Mouse (Mus musculus): ENCODE results near the gene Pabpc1l. TPM values are rescaled to one million over a fixed set of nuclear protein-coding genes. Genes with fewer than 3 reads are reported as not detected.

Gene Pabpc1l
- 0.78 and 1.2 TPM in 2 replicates for polyA plus RNA-seq (2014; fragmentation: Nextera tagmentation; extraction: Ambion mirVana)

DNA sequence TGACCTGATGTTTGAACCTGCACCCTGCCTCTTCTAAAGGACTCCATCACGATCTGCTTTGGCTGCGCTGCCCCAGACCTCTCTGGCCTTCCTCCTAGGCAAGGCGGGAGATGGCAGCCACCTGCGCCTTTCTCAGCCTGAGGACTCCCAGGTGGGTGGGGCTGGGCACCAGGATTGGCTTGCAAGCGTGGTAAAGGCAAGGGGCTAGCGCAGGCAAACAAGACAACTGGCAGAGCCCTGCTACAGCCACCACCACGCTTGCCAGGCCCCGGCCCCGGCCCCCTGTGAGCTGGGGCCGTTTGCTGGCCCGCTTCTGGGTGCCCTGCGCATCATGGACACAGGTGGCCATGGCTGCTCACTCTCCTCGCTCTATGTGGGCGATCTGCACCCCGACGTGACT is at the start of gene Pabpc1l:
Gene Pabpc1l (plus strand): TSS at position 301 of the 400 bp plus-strand sequence.
- DNase-seq (ENCODE audit: low spot score) (no peak), ATAC-seq (replicated peaks; ENCODE audit: low FRiP score) (no peak)
- Histone ChIP-seq H3K36me3 (ENCODE audit: control insufficient read depth, insufficient read depth, low read length) (no peaks in the 10 kb centered on the region), H3K4me3 (ENCODE audit: low read depth, low read length) (no peak within 1 kb of the TSS), H3K9ac (ENCODE audit: low read depth, low read length) (no peak within 1 kb of the TSS), H3K4me2 (no peak within 1 kb of the TSS), H3K9me3 (ENCODE audit: control insufficient read depth, low read length) (no peaks in the 10 kb centered on the region), H3K27ac (ENCODE audit: low read depth, low read length) (no peak within 1 kb of the TSS), H3K4me1 (replicated peaks; ENCODE audit: control insufficient read depth, insufficient read depth, low read length) (no peaks in the 10 kb centered on the region), H3K27me3 (replicated peaks; ENCODE audit: control insufficient read depth, insufficient read depth, low read length) (no peaks in the 10 kb centered on the region)
- WGBS, result 85% methylated on average over 16 of the region's 16 CpGs

DNA sequence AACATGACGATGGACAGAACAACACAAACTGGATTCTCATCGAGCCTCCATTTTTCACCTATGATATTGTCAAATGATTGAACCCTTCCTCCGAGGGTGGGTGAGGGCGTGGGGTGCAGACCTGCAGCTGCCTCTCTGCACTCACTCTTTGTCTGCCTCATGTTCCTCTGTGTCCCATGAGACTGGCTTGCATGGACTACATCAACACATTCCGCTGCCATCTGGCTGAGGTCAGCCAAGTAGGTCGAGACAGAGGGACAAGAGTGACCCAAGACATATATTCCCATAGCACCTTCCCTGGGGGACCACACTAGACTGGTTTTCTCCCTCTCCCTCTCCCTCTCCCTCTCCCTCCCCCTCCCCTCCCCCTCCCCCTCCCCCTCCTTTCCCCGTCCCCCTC is 48.8 kb upstream of the Pabpc1l start:
- no peak overlapping the region for H3K4me3 ChIP-seq (ENCODE audit: low read depth, low read length)
- no peak for ATAC-seq (replicated peaks; ENCODE audit: low FRiP score)
- no peak overlapping the region for H3K9ac ChIP-seq (ENCODE audit: low read depth, low read length)
- no peaks in the 10 kb centered on the region; the same call in 1 of the 2 replicates for H3K9me3 ChIP-seq (ENCODE audit: control insufficient read depth, low read length)
- H3K4me2 ChIP-seq, result no peak overlapping the region
- no peak overlapping the region for H3K27ac ChIP-seq (ENCODE audit: low read depth, low read length)
- no peaks in the 10 kb centered on the region for H3K36me3 ChIP-seq (ENCODE audit: control insufficient read depth, insufficient read depth, low read length)
- 84% methylated on average over 6 of the region's 7 CpGs for WGBS
- H3K4me1 ChIP-seq (replicated peaks; ENCODE audit: control insufficient read depth, insufficient read depth, low read length), result no peaks in the 10 kb centered on the region
- DNase-seq (ENCODE audit: low spot score), result no peak
- no peaks in the 10 kb centered on the region for H3K27me3 ChIP-seq (replicated peaks; ENCODE audit: control insufficient read depth, insufficient read depth, low read length)

DNA sequence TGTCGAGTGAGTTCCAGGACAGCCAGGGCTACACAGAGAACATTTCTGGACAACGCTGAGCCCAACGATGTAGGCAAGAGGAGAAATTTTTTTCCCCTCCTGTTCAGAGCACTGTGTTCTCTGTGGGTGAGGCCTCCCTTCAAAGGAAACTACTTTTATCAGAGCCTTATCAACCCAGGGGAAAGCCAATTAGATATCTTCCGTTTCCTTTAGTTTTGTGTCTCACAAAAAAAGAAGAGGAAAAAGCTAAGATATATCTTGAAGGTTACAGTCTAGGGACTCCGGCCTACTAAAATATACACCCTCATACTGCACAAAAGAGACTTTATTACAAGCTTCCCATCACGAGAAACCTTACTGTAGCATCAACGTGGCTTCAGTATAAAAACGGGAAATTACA is 38.0 kb upstream of the Pabpc1l start:
- Histone ChIP-seq H3K27me3 (replicated peaks; ENCODE audit: control insufficient read depth, insufficient read depth, low read length) (no peaks in the 10 kb centered on the region), H3K4me2 (no peak overlapping the region), H3K4me3 (ENCODE audit: low read depth, low read length) (no peak overlapping the region), H3K27ac (ENCODE audit: low read depth, low read length) (no peak overlapping the region), H3K9ac (ENCODE audit: low read depth, low read length) (no peak overlapping the region), H3K9me3 (ENCODE audit: control insufficient read depth, low read length) (no peaks in the 10 kb centered on the region), H3K4me1 (replicated peaks; ENCODE audit: control insufficient read depth, insufficient read depth, low read length) (no peaks in the 10 kb centered on the region), H3K36me3 (ENCODE audit: control insufficient read depth, insufficient read depth, low read length) (no peaks in the 10 kb centered on the region)
- ATAC-seq (replicated peaks; ENCODE audit: low FRiP score) (no peak), DNase-seq (ENCODE audit: low spot score) (no peak)
- 60% methylated on average over 8 of the region's 8 CpGs for WGBS

DNA sequence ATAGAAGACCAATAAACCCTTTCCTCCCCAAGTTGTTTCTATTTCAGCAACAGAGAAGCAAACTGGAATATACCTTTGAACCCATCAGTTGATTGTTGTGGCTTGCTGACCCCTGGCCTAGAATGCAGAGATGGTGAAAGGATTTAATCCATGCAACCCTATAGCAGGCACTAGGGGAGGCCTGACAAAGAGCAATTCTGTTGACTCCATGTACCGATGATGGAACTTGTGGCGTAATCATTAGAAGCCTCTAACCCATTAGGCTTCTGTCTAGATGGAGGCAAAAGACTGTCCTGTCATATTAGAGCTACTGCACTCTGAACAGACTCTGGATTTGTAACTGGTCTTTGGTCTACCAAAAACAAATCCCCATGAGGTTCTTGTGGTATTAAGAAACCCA is 32.4 kb upstream of the Pabpc1l start:
- no peak for DNase-seq (ENCODE audit: low spot score)
- Histone ChIP-seq H3K4me3 (ENCODE audit: low read depth, low read length) (no peak overlapping the region), H3K4me1 (replicated peaks; ENCODE audit: control insufficient read depth, insufficient read depth, low read length) (peaks cover 18% of the 10 kb centered on the region), H3K9me3 (ENCODE audit: control insufficient read depth, low read length) (no peaks in the 10 kb centered on the region), H3K4me2 (no peak overlapping the region), H3K27ac (ENCODE audit: low read depth, low read length) (no peak overlapping the region), H3K9ac (ENCODE audit: low read depth, low read length) (no peak overlapping the region), H3K27me3 (replicated peaks; ENCODE audit: control insufficient read depth, insufficient read depth, low read length) (no peaks in the 10 kb centered on the region), H3K36me3 (ENCODE audit: control insufficient read depth, insufficient read depth, low read length) (no peaks in the 10 kb centered on the region)
- 91% methylated on average over 2 of the region's 2 CpGs for WGBS
- ATAC-seq (replicated peaks; ENCODE audit: low FRiP score), result no peak

DNA sequence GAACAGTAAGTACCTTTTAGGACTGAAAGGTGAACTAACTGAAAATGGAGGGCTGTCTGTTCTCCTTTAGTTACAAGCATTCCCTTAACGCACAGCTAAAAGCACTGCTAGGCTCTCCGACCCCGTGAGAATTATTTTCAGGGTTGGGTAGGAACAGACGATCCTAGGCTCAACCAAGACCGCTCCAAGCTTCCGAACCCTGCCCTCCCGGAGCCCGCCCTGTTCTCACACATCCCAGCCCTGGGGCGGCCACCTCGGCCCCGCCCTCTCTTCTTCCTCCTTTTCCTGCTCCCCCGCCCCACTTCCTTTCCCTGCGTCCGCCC is 30.6 kb upstream of the Pabpc1l start, which contains the start of gene Ywhab:
Gene Ywhab (plus strand): TSS at position 307 of the 323 bp plus-strand sequence.
- DNase-seq (ENCODE audit: low spot score) (no peak), ATAC-seq (replicated peaks; ENCODE audit: low FRiP score) (no peak)
- Histone ChIP-seq H3K4me1 (replicated peaks; ENCODE audit: control insufficient read depth, insufficient read depth, low read length) (peaks cover 20% of the 10 kb centered on the region), H3K36me3 (ENCODE audit: control insufficient read depth, insufficient read depth, low read length) (no peaks in the 10 kb centered on the region), H3K27me3 (replicated peaks; ENCODE audit: control insufficient read depth, insufficient read depth, low read length) (no peaks in the 10 kb centered on the region), H3K9ac (ENCODE audit: low read depth, low read length) (peak within 1 kb of the TSS; percentile 95), H3K27ac (ENCODE audit: low read depth, low read length) (peak within 1 kb of the TSS; percentile 97), H3K4me2 (peak within 1 kb of the TSS; percentile 64), H3K4me3 (ENCODE audit: low read depth, low read length) (peak within 1 kb of the TSS; percentile 95), H3K9me3 (ENCODE audit: control insufficient read depth, low read length) (no peaks in the 10 kb centered on the region)
- WGBS, result under 1% methylated on average over 11 of the region's 14 CpGs

DNA sequence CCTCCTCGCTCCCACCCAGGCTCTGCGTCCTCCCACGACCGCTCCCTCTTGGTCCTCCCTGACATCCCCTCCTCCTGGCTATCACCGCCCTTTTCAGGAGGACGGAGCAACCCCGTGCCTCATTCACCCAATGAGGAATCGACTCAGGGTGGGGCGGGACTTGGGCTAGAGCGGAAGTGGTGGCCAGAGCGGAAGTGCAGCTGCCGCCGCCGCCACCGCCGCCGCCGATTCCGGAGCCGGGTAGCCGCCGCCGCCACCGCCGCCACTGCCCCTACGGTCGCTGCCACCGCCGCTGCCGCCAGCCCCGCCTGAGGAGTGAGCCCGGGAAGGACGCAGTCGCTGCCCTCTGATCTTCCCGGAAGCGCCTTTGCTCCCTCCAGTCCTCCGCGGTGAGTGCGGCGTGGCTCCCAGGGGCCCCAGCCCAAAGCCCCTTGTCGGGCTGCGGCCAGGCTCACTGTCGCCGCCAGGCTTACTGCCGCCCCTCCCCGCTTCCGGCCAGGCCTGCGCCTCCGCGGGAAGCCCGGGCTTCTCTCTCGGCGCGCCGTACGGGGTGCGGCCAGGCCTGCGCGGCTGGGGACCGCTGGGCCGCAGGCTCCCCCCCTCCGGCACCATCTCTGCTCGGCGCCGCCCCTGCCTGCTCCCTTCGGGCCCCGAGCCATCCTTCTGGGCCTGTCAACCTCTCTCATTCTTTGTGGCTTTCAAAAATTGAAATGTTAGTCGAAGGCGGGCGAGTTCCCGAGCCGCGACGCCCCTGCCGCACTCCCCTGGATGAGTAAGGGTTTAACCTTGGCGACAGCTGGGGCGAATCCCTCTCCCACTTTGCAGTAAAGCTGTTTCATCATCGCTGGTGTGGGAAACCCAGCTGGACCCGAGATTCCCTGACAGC is 30.0 kb upstream of the Pabpc1l start:
- peak; percentile 100 for ATAC-seq (replicated peaks; ENCODE audit: low FRiP score)
- Histone ChIP-seq H3K36me3 (ENCODE audit: control insufficient read depth, insufficient read depth, low read length) (no peaks in the 10 kb centered on the region), H3K4me2 (peak overlapping the region; percentile 64), H3K27me3 (replicated peaks; ENCODE audit: control insufficient read depth, insufficient read depth, low read length) (no peaks in the 10 kb centered on the region), H3K4me3 (ENCODE audit: low read depth, low read length) (peak overlapping the region; percentile 95), H3K9ac (ENCODE audit: low read depth, low read length) (peak overlapping the region; percentile 95), H3K27ac (ENCODE audit: low read depth, low read length) (peak overlapping the region; percentile 97), H3K4me1 (replicated peaks; ENCODE audit: control insufficient read depth, insufficient read depth, low read length) (peaks cover 20% of the 10 kb centered on the region), H3K9me3 (ENCODE audit: control insufficient read depth, low read length) (no peaks in the 10 kb centered on the region)
- DNase-seq (ENCODE audit: low spot score), result peak; percentile 91
- WGBS, result under 1% methylated on average over 65 of the region's 79 CpGs

DNA sequence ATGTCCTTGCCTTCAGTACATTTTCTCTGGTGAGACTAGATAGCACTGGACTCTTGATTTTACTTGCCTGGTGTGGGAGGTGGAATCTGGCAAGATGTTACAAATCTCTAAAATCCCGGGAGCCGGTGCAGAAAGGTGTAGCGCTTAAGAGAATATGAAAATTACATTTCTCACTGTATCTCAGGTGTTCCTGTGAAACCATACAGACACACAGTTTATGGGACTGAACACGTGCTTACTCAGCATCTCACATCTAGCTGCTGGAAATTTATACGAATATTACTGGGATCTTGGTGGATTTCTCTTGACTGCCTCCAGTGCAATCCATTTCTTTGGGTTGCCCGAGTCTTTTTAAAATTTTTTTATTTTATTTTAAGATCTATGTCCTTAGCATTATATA is 29.0 kb upstream of the Pabpc1l start:
- Histone ChIP-seq H3K4me3 (ENCODE audit: low read depth, low read length) (peak overlapping the region; percentile 95), H3K4me2 (peak overlapping the region; percentile 64), H3K4me1 (replicated peaks; ENCODE audit: control insufficient read depth, insufficient read depth, low read length) (peaks cover 20% of the 10 kb centered on the region), H3K27me3 (replicated peaks; ENCODE audit: control insufficient read depth, insufficient read depth, low read length) (no peaks in the 10 kb centered on the region), H3K9ac (ENCODE audit: low read depth, low read length) (peak overlapping the region; percentile 95), H3K36me3 (ENCODE audit: control insufficient read depth, insufficient read depth, low read length) (no peaks in the 10 kb centered on the region), H3K27ac (ENCODE audit: low read depth, low read length) (no peak overlapping the region), H3K9me3 (ENCODE audit: control insufficient read depth, low read length) (no peaks in the 10 kb centered on the region)
- 74% methylated on average over 6 of the region's 6 CpGs for WGBS
- DNase-seq (ENCODE audit: low spot score) (no peak), ATAC-seq (replicated peaks; ENCODE audit: low FRiP score) (no peak)

DNA sequence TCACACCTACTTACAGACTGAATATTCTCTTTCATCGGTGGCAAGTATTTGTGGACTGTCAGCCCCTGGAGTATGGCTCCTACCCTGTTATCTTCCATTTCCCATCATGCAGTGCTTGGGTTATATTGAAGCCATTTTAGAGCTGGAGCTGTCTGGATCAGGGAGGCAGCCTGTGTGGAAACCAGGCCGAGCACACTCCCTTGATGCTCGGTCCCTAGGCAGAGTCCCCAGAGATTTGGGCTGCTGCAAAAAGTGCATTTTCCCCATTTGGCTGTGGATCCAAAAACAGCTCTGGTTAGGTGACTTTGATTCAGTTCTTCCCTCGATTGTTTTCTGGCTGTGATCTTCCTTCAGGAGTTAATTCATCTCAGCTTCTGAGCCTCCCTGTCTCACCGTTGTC is 28.4 kb upstream of the Pabpc1l start:
- H3K27me3 ChIP-seq (replicated peaks; ENCODE audit: control insufficient read depth, insufficient read depth, low read length), result no peaks in the 10 kb centered on the region
- ATAC-seq (replicated peaks; ENCODE audit: low FRiP score), result no peak
- peak overlapping the region; percentile 64; the same call in 1 of the 2 replicates for H3K4me2 ChIP-seq
- H3K9ac ChIP-seq (ENCODE audit: low read depth, low read length), result peak overlapping the region; percentile 20; the same call in 1 of the 2 replicates
- no peak overlapping the region for H3K4me3 ChIP-seq (ENCODE audit: low read depth, low read length)
- DNase-seq (ENCODE audit: low spot score), result no peak
- H3K4me1 ChIP-seq (replicated peaks; ENCODE audit: control insufficient read depth, insufficient read depth, low read length), result peaks cover 20% of the 10 kb centered on the region
- no peak overlapping the region for H3K27ac ChIP-seq (ENCODE audit: low read depth, low read length)
- no peaks in the 10 kb centered on the region for H3K9me3 ChIP-seq (ENCODE audit: control insufficient read depth, low read length)
- no peaks in the 10 kb centered on the region for H3K36me3 ChIP-seq (ENCODE audit: control insufficient read depth, insufficient read depth, low read length)
- 73% methylated on average over 5 of the region's 5 CpGs for WGBS

DNA sequence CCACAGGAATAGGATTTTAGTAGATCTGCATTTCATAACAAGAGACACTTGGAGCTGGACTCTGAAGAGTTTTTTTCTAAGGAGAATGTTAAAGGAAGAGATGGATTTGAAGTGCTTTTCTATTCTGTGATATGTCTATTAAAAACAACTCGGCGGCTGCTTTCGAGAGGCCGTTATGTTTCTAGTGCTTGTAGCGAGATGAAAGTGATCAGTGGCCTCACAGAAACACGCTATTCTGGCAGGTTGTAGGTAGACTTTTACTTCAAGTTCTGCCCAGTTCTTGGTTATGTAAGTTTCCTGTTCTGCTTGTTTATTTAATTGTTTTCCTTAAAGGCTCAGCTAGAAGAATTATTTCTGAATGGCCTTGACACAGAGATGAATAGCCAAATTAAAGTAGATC is 26.3 kb upstream of the Pabpc1l start:
- ATAC-seq (replicated peaks; ENCODE audit: low FRiP score), result no peak
- no peak overlapping the region for H3K27ac ChIP-seq (ENCODE audit: low read depth, low read length)
- DNase-seq (ENCODE audit: low spot score), result no peak
- no peaks in the 10 kb centered on the region for H3K27me3 ChIP-seq (replicated peaks; ENCODE audit: control insufficient read depth, insufficient read depth, low read length)
- no peaks in the 10 kb centered on the region for H3K36me3 ChIP-seq (ENCODE audit: control insufficient read depth, insufficient read depth, low read length)
- no peak overlapping the region for H3K9ac ChIP-seq (ENCODE audit: low read depth, low read length)
- 95% methylated on average over 6 of the region's 6 CpGs for WGBS
- no peak overlapping the region for H3K4me2 ChIP-seq
- H3K4me3 ChIP-seq (ENCODE audit: low read depth, low read length), result no peak overlapping the region
- H3K4me1 ChIP-seq (replicated peaks; ENCODE audit: control insufficient read depth, insufficient read depth, low read length), result peaks cover 20% of the 10 kb centered on the region
- no peaks in the 10 kb centered on the region for H3K9me3 ChIP-seq (ENCODE audit: control insufficient read depth, low read length)

Data from liver, embryonic 11.5 days (tissue).